Comparison of ENCODE assay signal across 15 mouse cellular contexts in genomic region chr1:91839557-91839956, GRCm38 (mm10). TPM values are rescaled to one million over a fixed set of nuclear protein-coding genes. Genes with fewer than 3 reads are reported as not detected.
"Had no signal": no experiment of that assay in that cellular context is flagged by ENCODE, and none has a peak within 500 bp of the region (broad histone marks: within the 10 kb centered on the region; RNA-seq: fewer than 3 reads in every experiment).

No protein-coding gene starts in this region.

- H3K4me3 ChIP-seq: left cerebral cortex, adult 2 months; liver, embryonic 15.5 days; midbrain, embryonic 15.5 days; neural tube, embryonic 13.5 days; stomach, embryonic 15.5 days had no signal

- DNase-seq: kidney, adult 18-20 months; lung, adult 2 months; lung, postnatal 36 days; thymus, adult 2 months; thymus, postnatal 36 days had no signal

- ATAC-seq: lung, postnatal 0 days; midbrain, embryonic 15.5 days had no signal

- H3K9me3 ChIP-seq: liver, embryonic 15.5 days; midbrain, embryonic 15.5 days; neural tube, embryonic 13.5 days; stomach, embryonic 15.5 days had no signal

- H3K4me2 ChIP-seq: liver, embryonic 11.5 days; liver, embryonic 15.5 days; midbrain, embryonic 11.5 days; midbrain, embryonic 15.5 days; neural tube, embryonic 13.5 days; stomach, embryonic 15.5 days had no signal

- H3K27me3 ChIP-seq: liver, embryonic 15.5 days; midbrain, embryonic 15.5 days; neural tube, embryonic 13.5 days; stomach, embryonic 15.5 days had no signal

- H3K9ac ChIP-seq: liver, embryonic 15.5 days; midbrain, embryonic 15.5 days; neural tube, embryonic 13.5 days; stomach, embryonic 15.5 days had no signal

- H3K36me3 ChIP-seq: liver, embryonic 15.5 days; midbrain, embryonic 15.5 days; neural tube, embryonic 13.5 days; stomach, embryonic 15.5 days had no signal

- H3K27ac ChIP-seq: left cerebral cortex, adult 2 months; liver, embryonic 15.5 days; midbrain, embryonic 15.5 days; neural tube, embryonic 13.5 days; stomach, embryonic 15.5 days had no signal

- H3K4me1 ChIP-seq: liver, embryonic 15.5 days; midbrain, embryonic 15.5 days had no signal

RNA-seq across cellular contexts. Expression of gene Twist2, which starts 38.3 kb away (rescaled TPM):
- total RNA-seq: megakaryocyte, adult 5-6 weeks; monocyte, adult 5-6 weeks had no signal
